Mouse (Mus musculus) yolk sac, embryonic 10.5 days (tissue): ENCODE measurements around the gene Slc26a5.

Source experiments
- DNase-seq: peaks from one replicate; pipeline ENCODE4 v3.0.0-alpha.2; 2017; ENCODE audit warnings: low spot score

The Slc26a5 gene

DNA sequence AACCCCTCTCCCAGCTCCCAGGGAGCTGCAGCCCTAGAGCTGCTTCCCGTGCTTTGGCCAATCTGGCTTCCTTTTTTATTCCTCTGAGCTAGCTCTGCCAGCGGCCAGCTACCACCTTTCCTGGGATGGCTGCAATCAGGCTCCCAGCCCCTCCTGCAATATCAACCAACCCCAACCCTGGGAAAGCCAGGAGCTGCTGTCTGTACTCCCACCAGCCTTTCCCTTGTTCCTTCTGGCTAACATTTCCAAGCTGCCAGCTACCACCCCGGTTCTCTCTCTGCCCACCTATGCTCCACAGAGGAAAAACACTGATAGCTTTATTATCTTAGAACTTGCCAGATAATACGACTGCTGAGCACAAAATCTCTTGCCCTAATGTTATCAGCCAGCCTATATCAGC is 60.6 kb downstream of the Slc26a5 start:
- no peak for DNase-seq

DNA sequence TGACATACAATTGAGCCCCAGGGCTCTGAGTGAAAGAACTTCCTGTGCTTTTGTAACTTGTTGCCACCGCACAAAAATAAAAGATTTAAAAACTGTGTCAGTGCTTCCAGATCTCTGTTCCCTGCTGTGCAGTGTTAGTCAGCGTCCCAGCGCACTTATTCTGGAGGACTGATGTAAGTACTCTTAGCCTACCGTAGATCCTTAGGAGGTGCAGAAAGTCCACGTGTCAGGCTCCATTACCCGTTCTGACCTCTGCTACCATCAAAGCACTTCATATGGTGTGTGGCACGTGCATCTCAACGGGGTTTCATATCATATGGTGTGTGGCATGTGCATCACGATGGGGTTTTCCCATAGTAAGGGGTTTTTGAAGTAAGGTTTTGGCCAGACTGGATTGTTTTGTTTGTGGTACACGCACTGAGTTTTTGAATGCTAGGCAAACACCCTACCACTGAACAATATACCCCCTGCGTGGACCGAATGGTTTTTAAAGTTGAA is 61.7 kb downstream of the Slc26a5 start:
- DNase-seq = no peak

DNA sequence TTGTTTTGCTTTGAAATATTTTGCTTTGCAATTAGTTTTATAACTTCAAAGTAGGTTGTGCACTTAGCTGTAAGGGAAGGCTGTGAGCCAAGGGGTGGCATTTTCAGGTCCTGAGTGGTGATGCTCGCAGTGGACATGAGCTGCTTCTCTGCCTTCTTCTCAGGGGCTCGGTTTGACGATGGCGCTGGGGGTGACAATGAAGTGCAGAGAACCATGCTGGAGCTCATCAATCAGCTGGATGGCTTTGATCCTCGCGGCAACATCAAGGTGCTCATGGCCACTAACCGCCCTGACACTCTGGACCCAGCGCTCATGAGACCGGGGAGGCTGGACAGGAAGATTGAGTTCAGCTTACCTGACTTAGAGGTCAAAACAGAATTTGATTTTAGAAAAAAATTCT is 62.5 kb downstream of the Slc26a5 start:
- no peak for DNase-seq

DNA sequence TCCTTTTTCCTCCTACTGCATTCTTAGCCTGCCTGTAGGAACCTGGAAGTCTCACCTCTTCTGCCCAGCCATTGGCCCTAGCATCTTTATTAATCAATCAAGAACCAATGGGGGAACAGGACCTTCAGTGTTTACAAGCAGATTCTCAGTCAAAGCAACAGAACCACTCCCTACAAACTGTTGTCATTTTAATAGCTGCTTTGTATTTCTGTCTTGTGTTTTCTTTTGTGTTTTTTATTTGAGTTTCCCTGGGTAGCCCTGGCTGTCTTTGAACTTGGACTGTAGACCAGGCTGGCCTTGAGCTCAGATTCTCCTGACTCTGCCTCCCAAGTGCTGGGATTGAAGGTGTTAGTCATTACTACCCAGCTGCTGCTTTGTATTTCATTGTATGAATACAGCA is 73.2 kb downstream of the Slc26a5 start:
- no peak for DNase-seq

DNA sequence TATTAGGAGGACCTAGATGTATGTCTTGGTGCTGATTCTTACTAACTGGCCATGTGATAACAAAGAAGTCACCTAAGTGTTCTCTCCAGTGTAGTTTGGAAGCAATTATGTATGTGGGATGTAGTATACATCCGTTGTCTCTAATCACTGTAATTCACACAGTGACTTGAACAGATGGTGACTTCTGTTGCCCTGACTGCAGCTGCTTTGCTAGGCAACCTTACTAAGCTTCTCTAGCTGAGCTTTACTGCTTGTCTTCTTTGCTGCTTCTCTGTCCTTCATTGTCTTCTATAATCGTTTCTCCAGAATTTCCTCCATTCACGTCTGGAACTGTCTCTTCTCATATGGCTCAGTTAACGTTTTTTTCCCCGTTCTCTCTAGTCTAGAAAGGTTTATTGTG is 76.3 kb downstream of the Slc26a5 start:
- DNase-seq = no peak

DNA sequence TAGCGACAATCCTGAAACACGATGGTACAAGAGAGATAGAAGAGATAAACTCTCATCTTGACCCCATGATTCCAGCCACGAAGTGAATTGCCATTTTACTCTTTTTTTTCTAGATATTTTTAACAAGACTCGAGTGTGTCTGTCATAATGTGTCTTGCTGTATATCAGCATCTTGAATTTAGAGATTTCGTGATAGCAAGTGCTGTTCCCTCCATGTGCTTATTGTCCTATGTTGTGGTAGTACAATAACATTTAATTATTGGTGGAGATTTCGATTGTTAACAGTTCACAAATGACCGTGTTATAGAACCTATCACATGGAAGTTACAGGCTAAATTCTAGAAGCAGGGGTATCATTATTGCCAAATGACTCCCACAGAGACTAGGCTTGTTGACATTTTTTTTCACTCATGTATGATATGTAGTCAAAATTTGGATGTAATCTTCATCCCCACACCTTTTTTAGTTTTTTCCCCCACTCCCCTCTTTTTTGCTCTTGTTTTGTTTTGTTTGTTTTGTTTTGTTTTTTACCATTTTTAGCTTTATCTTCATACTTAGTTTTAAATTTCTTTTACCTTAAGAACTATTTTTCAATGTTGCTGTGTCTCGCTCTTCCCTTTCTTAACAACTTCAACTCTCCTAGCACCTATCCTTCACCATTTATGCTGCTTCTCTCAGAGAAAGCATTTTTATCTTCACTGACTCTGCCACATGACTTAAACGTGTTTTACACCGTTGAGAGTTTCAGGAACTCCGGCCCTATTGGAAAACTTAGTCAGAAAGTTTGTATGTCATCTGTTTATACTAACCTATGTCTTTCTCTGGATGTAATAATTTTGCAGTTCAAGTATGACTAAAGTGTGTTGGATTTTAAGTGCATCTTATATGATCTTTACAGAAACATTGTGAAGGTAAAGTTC is 78.0 kb downstream of the Slc26a5 start:
- no peak for DNase-seq

DNA sequence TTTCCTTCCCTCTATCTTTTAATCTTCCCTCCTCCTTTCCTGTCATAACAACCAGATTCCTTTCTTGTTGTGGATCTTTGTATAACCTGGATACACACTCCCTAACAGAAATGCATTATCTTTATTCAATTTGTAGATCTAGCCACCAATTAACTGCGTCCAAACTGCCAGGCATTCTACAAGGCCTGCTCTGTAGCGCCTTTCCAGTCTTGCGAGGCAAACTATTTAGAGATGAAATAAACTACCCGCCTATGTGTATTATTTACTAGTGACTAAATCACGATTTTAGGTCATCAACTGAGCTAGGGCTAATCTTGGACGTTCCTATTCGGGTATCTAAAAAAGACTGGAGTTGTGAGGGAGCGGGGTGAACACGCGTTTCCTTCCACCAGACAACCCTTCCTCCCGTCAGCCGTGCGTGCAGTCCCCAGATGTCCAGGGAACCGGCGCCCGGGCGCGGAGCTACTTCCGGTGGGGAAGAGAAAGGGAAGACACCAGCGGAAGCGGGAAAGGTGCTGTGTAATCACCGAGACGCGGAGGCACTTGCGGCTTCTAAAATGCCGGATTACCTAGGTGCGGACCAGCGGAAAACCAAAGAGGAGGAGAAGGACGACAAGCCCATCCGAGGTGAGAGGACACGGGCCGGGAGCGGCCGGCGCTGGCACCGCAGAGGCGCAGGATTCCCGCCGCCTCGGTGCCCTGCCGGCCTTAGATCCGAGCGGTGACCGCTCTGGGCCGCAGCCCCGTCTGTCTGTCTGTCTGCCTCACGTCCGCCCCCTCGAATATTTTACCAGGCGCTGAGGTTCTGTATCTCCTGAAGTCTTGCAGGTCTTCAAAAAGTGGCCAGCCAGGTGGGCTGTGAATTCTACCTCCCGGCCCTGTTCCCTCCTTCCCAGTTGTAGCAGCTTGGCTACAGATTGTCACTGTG is 78.9 kb downstream of the Slc26a5 start:
- DNase-seq = peak; percentile 91

DNA sequence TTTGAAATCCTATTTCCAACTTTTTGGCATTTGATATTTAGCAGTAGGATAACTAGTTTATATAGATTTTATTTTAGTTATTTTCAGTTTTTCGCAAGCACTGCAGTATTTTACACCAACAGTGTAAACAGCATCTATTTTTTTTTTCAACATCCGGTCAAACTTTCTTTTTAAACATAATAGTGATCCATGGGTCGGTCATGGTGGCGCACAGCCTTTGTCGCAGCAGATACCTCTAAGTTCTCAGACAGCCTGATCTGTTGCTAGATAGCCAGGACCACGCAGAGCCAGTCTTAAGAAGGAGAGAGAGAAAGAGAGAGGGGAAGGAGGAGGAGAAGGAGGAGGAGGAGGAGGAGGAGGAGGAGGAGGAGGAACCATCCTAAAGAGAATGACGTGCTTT is 79.6 kb downstream of the Slc26a5 start:
- DNase-seq = no peak

DNA sequence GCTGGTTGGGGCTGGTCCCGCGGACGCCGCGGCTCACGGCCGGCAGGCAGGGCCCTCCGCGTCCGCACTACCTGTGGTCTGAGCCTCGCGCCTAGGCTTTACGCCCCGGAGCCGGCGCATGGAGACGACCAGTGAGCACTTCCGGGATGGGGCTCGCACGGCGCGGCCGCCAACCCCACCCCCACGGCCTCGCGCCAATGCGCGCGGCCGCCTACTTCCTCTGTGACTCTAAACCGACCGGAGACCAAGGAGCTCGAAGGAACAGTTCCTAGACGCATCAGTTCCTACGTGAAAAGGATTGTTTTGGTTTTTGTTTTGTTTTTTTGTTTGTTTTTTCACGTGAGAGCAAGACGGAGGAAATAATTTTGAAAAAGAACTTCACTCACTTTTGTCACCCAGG is 80.4 kb downstream of the Slc26a5 start, which contains the start of the genes Dnajc2 and Psmc2:
Gene Dnajc2, minus strand, starts transcription at position 199 of the 400 bp plus-strand sequence.
Gene Psmc2, plus strand, starts transcription at position 231 of the 400 bp plus-strand sequence.
- DNase-seq = peak; percentile 85

DNA sequence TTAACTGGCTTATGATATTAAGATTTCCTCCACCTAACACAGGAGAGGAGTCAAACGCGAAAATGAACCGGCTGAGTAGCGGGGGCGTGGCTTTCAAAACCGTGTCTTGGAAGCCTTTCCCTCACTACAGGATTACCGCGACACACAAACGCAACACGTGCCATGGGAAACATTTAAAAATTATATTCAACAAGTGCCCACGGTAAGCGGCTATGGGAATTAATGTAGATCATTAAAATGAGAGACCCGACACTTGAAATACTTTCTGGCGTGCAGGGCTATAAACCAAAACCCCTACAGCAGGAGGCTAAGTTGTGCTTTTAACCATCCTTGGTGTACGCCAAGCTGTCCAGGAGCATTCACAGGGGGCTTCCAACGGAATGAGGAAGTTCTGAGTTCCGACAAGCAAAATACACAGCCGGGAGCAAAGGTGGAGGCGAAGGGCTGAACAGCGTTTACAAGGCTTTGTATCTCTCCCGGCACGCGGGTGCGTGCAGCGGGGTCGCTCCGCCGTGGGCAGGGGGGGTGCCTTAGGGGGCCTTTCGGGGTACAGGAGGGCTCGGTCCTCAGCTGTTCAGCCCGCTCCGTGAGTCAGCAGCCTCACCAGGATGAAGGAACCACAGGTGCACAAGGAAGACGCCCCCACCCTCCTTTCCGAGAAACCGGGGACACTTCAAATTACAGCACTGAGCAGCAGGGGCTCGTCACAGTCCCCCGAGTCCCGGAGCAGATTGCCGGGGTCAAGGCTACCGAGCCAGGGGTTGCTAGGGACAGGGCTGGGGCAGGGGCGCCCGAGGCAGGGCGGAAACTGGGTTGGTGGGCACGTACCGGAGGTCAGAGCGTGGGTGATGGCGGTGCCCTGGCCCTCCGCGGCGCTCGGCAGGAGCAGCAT is 81.0 kb downstream of the Slc26a5 start:
- DNase-seq = no peak

DNA sequence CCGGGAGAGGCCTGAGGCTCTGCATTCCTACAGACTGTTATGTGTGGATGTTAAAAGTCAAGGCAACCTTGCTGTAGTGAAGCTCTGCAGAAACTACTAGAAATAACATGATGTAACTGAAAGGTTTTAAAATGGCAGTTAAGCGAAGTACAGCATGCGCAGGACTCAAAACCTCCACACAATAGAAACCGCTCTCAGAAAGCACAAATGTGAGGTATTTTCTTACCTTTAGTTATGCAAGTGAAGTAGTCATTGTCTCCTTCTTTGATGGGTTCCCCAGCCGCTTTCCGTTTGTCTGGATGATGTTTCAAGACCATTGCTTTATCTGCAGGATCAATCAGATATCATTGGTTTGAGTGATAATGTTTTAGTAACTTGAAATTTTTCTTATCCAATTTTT is 88.9 kb downstream of the Slc26a5 start:
- no peak for DNase-seq

DNA sequence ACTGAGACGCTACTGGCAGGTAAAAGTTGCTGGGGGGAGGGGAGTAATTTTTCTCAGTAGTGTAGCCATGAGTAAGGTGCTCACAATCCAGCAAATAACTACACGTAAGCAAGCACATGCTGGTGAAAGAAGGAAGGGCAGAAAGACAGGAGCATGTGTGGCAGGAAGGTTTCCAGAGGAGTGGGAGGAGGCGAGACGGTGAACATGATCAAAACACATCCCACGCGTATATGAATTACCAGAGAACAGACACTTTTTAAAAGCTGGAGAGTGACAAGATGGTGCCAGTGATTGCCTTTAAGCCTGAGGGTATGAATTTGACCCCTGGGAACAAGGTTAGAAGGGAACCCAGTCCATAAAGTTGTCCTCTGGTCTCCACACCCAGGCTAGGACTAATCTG is 95.6 kb downstream of the Slc26a5 start:
- DNase-seq = no peak

DNA sequence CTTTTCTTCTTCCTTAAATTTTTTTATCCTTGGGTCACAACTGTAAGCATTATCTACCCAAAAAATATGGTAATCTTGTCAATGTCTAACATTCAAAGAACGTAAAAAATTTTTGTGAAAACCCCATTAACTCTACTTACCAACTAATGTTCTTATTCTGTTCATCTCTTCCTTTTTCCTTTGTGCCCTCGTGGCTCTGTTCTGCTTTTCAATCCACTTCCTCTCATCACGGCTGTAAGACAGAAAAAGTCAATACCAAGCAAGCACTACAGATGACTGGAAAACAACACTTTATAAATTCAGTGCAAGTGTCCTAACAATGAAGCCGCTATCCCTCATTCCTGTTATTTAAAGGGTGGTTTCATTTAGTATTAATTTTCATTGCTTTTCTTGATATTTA is 96.9 kb downstream of the Slc26a5 start:
- DNase-seq = no peak
